Mouse (Mus musculus) CH12.LX (cell line): Measurements from ENCODE around the gene Itprid2. TPM values are rescaled to one million over a fixed set of nuclear protein-coding genes. Genes with fewer than 3 reads are reported as not detected.

ENCODE experiments used
- DNase-seq: peaks from one replicate; pipeline ENCODE4 v3.0.0-alpha.2; 2013; ENCODE audit errors: extremely low read depth
- H3K27ac ChIP-seq: 2 replicates; pipeline ENCODE4 v1.5.1; 2012; ENCODE audit warnings: low read depth, mild to moderate bottlenecking, control low read depth, moderate library complexity; ENCODE audit not compliant: insufficient read depth
- H3K27me3 ChIP-seq: replicated peaks from 2 replicates; pipeline ENCODE3; 2012; ENCODE audit warnings: inconsistent platforms
- H3K36me3 ChIP-seq, 2 experiments: replicated peaks in 1 of 2; 2 replicates each; pipeline versions ENCODE3 to v1.6.1; 2012; ENCODE audit warnings: inconsistent platforms in 1 of 2, low read length in 1 of 2, mild to moderate bottlenecking in 1 of 2, mixed read lengths in 1 of 2, moderate library complexity in 1 of 2; ENCODE audit not compliant: control insufficient read depth in 1 of 2, insufficient read depth in 1 of 2
- H3K4me1 ChIP-seq, 2 experiments: 2 replicates each; pipeline ENCODE4 v1.6.1; 2012; ENCODE audit warnings: inconsistent platforms in 1 of 2, moderate library complexity in 1 of 2; ENCODE audit not compliant: insufficient read depth in 2 of 2, control insufficient read depth in 1 of 2
- H3K4me2 ChIP-seq: 2 replicates; pipeline ENCODE4 v1.6.1; 2012; ENCODE audit warnings: low read depth, mild to moderate bottlenecking, control low read depth; ENCODE audit not compliant: poor library complexity, insufficient read depth, severe bottlenecking
- H3K4me3 ChIP-seq, 3 experiments: fragments of 150-350 bp in 1 of 3; sonication (generic) in 1 of 3; replicated peaks in 1 of 3; 2 replicates each; pipeline versions ENCODE3 to v1.5.1; 2011 to 2012; ENCODE audit warnings: low read depth in 2 of 3, low read length in 2 of 3, mild to moderate bottlenecking in 2 of 3, moderate library complexity in 2 of 3, control low read depth in 1 of 3, improper control_type of control experiment in 1 of 3, inconsistent platforms in 1 of 3, mixed read lengths in 1 of 3; ENCODE audit not compliant: poor library complexity in 1 of 3
- H3K79me2 ChIP-seq: replicated peaks from 2 replicates; pipeline ENCODE4 v1.6.1; 2012; ENCODE audit warnings: mild to moderate bottlenecking, moderate library complexity; ENCODE audit not compliant: control insufficient read depth, poor library complexity, insufficient read depth, severe bottlenecking; ENCODE audit errors: extremely low read depth
- H3K9ac ChIP-seq: 2 replicates; pipeline ENCODE4 v1.6.1; 2012; ENCODE audit warnings: low read depth, mild to moderate bottlenecking, control low read depth, moderate library complexity; ENCODE audit not compliant: insufficient read depth
- H3K9me3 ChIP-seq: replicated peaks from 2 replicates; pipeline ENCODE3; 2012; ENCODE audit warnings: low read length, inconsistent platforms, mixed read lengths
- BHLHE40 ChIP-seq: IDR thresholded peaks from 2 replicates; pipeline ENCODE4 v1.6.1; 2011; ENCODE audit warnings: mild to moderate bottlenecking, low read depth, low read length, improper control_type of control experiment
- CTCF ChIP-seq, 2 experiments: IDR thresholded peaks in 1 of 2; conservative IDR thresholded peaks in 1 of 2; 2 replicates each; pipeline ENCODE4 v1.5.1; 2011 to 2012; ENCODE audit warnings: low read depth in 2 of 2, low read length in 2 of 2, improper control_type of control experiment in 1 of 2, inconsistent platforms in 1 of 2, mild to moderate bottlenecking in 1 of 2, moderate library complexity in 1 of 2
- E2F4 ChIP-seq: IDR thresholded peaks from 2 replicates; pipeline ENCODE4 v1.6.1; 2011; ENCODE audit warnings: low read depth, low read length, improper control_type of control experiment; ENCODE audit not compliant: insufficient replicate concordance
- ELF1 ChIP-seq: IDR thresholded peaks from 2 replicates; pipeline ENCODE4 v1.6.1; 2014; ENCODE audit warnings: low read depth, mild to moderate bottlenecking, inconsistent platforms, low read length, improper control_type of control experiment
- ETS1 ChIP-seq: conservative IDR thresholded peaks from 2 replicates; pipeline ENCODE4 v1.6.1; 2012; ENCODE audit warnings: low read depth, mild to moderate bottlenecking, inconsistent platforms, low read length, improper control_type of control experiment, moderate library complexity
- IRF4 ChIP-seq: IDR thresholded peaks from 2 replicates; pipeline ENCODE4 v1.6.1; 2014; ENCODE audit warnings: low read depth, mild to moderate bottlenecking, inconsistent platforms, low read length, improper control_type of control experiment
- JUND ChIP-seq: conservative IDR thresholded peaks from 2 replicates; pipeline ENCODE4 v1.6.1; 2011; ENCODE audit warnings: low read depth, low read length, improper control_type of control experiment
- MAFK ChIP-seq: IDR thresholded peaks from 2 replicates; pipeline ENCODE4 v1.6.1; 2011; ENCODE audit warnings: low read length, improper control_type of control experiment; ENCODE audit not compliant: insufficient replicate concordance
- MAX ChIP-seq: IDR thresholded peaks from 2 replicates; pipeline ENCODE4 v1.6.1; 2011; ENCODE audit warnings: low read length, improper control_type of control experiment
- MYC ChIP-seq: IDR thresholded peaks from 2 replicates; pipeline ENCODE4 v1.6.1; 2011; ENCODE audit warnings: low read depth, mild to moderate bottlenecking, improper control_type of control experiment, low read length
- PAX5 ChIP-seq: IDR thresholded peaks from 2 replicates; pipeline ENCODE4 v1.6.1; 2012; ENCODE audit warnings: low read length, inconsistent platforms, mixed read lengths
- POLR2AphosphoS2 ChIP-seq: IDR thresholded peaks from 2 replicates; pipeline ENCODE4 v1.6.1; 2011; ENCODE audit warnings: low read depth, low read length, improper control_type of control experiment
- RAD21 ChIP-seq: IDR thresholded peaks from 2 replicates; pipeline ENCODE4 v1.6.1; 2011; ENCODE audit warnings: low read depth, mild to moderate bottlenecking, low read length, improper control_type of control experiment, moderate library complexity
- RCOR1 ChIP-seq: conservative IDR thresholded peaks from 2 replicates; pipeline ENCODE4 v1.6.1; 2012; ENCODE audit warnings: low read depth, mild to moderate bottlenecking, inconsistent platforms, low read length, improper control_type of control experiment
- SMC3 ChIP-seq: IDR thresholded peaks from 2 replicates; pipeline ENCODE4 v1.6.1; 2011; ENCODE audit warnings: low read depth, low read length, improper control_type of control experiment
- UBTF ChIP-seq: IDR thresholded peaks from 2 replicates; pipeline ENCODE4 v1.6.1; 2012; ENCODE audit warnings: low read depth, mild to moderate bottlenecking, inconsistent platforms, low read length, improper control_type of control experiment, moderate library complexity
- USF1 ChIP-seq: IDR thresholded peaks from 2 replicates; pipeline ENCODE4 v1.6.1; 2014; ENCODE audit warnings: low read depth, mild to moderate bottlenecking, inconsistent platforms, low read length, improper control_type of control experiment
- ZKSCAN1 ChIP-seq: IDR thresholded peaks from 2 replicates; pipeline ENCODE4 v1.6.1; 2012; ENCODE audit warnings: low read depth, inconsistent platforms, low read length, improper control_type of control experiment, borderline replicate concordance
- dilution Hi-C: fragments of 300-500 bp; cut with MboI; formaldehyde crosslinking; loops from 2 replicates; pipeline ENCODE4 v1.14.3; 2020; ENCODE audit warnings: low sequenced_read_pairs; ENCODE audit not compliant: extremely low pct_unique_long_range_greater_than_20kb, extremely low pct_ligation_motif_present
- in situ Hi-C: fragments of 300-500 bp; cut with MboI; formaldehyde crosslinking; loops from 3 replicates; pipeline ENCODE4 v1.14.3; 2019; ENCODE audit warnings: low sequenced_read_pairs, low pct_ligation_motif_present, low pct_unique_long_range_greater_than_20kb, mixed read lengths
- polyA plus RNA-seq: library from polyadenylated mRNA; unstranded; fragments of >175 nt; gene quantifications from 2 replicates; pipeline ENCODE4 v1.2.1, GENCODE M21; 2012; ENCODE audit warnings: low read depth; ENCODE audit not compliant: insufficient read length
- total RNA-seq, 2 experiments: library from RNA; depleted of rRNA; stranded (reverse); fragments of 300-350 nt in 1 of 2; fragments of >200 nt in 1 of 2; gene quantifications; 2 replicates each; pipeline ENCODE4 v1.2.3; 2012 to 2014

Gene Itprid2
- total and polyA plus RNA-seq, 3 experiments = 4.3 to 17.7 (median 8.2) TPM

DNA sequence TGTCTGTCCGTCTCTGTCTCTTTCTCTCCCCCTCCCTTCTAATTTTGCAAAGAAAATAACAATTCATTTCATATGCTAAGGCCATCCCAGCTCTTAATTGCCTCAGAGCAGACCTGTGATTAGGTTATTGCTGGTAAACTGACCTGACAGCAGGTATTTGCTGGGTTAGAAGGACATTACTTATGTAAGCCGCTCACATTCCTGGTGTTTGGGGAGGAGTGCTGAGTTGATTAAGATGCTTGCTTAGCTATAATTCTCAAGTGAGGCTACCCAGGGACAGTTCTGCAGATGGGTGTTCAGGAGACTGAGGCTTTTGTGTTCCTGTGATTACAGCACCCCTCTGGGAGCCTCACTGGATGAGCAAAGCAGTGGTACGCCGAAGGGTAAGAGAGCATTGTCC is 3.8 kb downstream of the Itprid2 start:
- no peak for DNase-seq
- no peaks in the 10 kb centered on the region for H3K9me3 ChIP-seq
- in situ Hi-C loops = loop anchor here (25.0 kb wide), 1 partner anchor 277 kb away; no protein-coding TSS in a partner anchor
- no peak overlapping the region for H3K9ac ChIP-seq
- TF ChIP-seq UBTF = no peak
- TF ChIP-seq JUND = no peak
- no peak for TF ChIP-seq RCOR1
- dilution Hi-C loops = no loop called here
- no peak overlapping the region for H3K4me3 ChIP-seq
- no peaks in the 10 kb centered on the region for H3K27me3 ChIP-seq
- peaks cover 0 to 13% of the 10 kb centered on the region in 2 experiments; a peak in 2 of 4 replicates for H3K4me1 ChIP-seq
- H3K79me2 ChIP-seq = no peaks in the 10 kb centered on the region; the same call in 1 of the 2 replicates
- H3K27ac ChIP-seq = no peak overlapping the region
- H3K4me2 ChIP-seq = no peak overlapping the region
- H3K36me3 ChIP-seq = peaks cover 13 to 52% of the 10 kb centered on the region in 2 experiments

DNA sequence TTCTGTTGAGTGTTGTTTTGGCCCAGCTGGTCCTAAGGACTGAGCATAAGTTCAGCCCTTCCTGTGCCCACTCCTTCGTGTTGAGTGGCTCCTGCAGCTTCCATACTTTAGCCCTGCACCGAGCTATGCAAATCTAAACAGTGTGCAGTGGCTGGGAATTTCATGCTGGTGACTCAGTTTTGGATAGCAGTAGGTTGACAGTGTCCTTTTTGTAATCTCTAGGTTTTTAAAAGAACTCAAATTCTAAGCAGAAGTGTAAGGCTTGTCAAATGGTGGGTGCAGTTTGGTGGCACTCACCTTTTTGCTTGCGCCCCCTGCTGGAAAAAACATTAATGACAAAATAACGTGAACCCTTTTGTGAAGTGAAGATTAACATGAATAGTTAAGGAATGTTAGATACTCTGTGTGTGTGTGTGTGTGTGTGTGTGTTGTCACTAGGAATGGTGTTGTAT is 11.1 kb downstream of the Itprid2 start:
- no peaks in the 10 kb centered on the region for H3K9me3 ChIP-seq
- H3K4me3 ChIP-seq = no peak overlapping the region
- H3K79me2 ChIP-seq = no peaks in the 10 kb centered on the region; the same call in 1 of the 2 replicates
- peaks cover 0 to 11% of the 10 kb centered on the region in 2 experiments; a peak in 2 of 4 replicates for H3K4me1 ChIP-seq
- H3K36me3 ChIP-seq = peaks cover 22 to 64% of the 10 kb centered on the region in 2 experiments
- H3K27me3 ChIP-seq = no peaks in the 10 kb centered on the region
- DNase-seq = peak; percentile 70
- no peak overlapping the region for H3K4me2 ChIP-seq
- in situ Hi-C loops = loop anchor here (25.0 kb wide), 1 partner anchor 284 kb away; no protein-coding TSS in a partner anchor
- no peak overlapping the region for H3K27ac ChIP-seq
- TF ChIP-seq ELF1 (no peak), RAD21 (peak; percentile 49), RCOR1 (no peak), POLR2AphosphoS2 (no peak), MYC (no peak), BHLHE40 (no peak), MAX (no peak), CTCF (conservative IDR thresholded peaks at IDR 0.05 in 1 of 2, IDR thresholded peaks at IDR 0.05 in 1 of 2; ENCODE audit: low read depth in 2 of 2, low read length in 2 of 2) (peak; percentile 57 to 75; a peak in 3 of 4 replicates), MAFK (no peak), ETS1 (no peak), IRF4 (no peak), ZKSCAN1 (no peak), SMC3 (peak; percentile 73), E2F4 (no peak), USF1 (no peak), PAX5 (no peak)
- dilution Hi-C loops = no loop called here
- no peak overlapping the region for H3K9ac ChIP-seq
